Mouse (Mus musculus): ENCODE measurements around the gene Gstt4. TPM values are rescaled to one million over a fixed set of nuclear protein-coding genes. Genes with fewer than 3 reads are reported as not detected.

The Gstt4 gene
- total RNA-seq (2023; ENCODE audit: inconsistent age) = not detected in 4 replicates

DNA sequence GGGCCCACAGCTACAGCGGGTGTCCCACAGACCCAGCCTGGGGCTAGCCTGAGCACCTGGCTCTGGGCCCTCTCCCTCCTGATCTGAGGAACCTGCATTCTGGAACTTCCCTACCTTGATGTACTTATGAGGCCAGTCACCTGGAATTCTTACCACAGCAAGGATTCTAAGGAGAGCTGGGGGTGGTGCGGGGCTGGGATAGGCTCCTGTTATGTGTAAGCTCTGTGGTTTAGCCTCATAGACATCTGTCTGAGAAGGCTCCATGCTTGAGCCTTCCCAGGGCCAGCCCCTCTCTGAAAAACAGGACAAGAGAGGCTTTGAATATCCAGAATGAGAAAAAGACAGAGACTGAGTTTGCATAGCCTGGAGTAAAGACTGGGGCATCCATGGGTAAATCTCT is at the start of gene Gstt4:
Gene Gstt4 (minus strand): TSS at position 101 of the 400 bp plus-strand sequence.

GRCm38 (mm10) chr10:75859786-75860470 is 37.6 kb upstream of the Gstt4 start, which contains the start of gene Mif:
Gene Mif (minus strand): TSS chr10:75860240.

DNA sequence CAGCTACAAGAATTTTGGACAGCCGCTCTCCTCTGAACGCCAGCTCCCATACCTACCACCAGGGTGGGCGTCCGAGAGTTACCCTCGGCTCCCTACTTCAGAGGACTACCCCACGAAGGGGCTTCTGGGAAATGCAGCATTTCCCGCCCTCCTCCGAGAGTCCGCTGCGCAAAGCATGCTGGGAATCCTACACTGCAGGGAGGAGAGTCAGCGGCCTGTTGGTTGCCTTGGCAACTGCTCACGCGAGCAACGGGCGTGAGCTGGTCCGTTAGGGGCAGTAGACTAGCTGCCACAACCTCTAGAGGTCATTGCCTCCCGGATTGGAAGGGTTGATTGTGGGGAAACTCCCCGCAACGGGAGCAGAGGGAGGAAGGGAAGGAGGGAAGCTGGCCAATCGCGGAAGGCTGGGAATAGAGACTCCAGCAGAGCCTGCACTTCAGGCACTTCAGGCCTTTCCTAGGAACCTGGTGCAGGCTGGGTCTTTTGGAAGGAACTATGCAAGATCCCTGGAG is 15.0 kb upstream of the Gstt4 start, which contains the start of gene Gstt2:
Gene Gstt2 (minus strand): TSS at position 177 of the 512 bp plus-strand sequence.

DNA sequence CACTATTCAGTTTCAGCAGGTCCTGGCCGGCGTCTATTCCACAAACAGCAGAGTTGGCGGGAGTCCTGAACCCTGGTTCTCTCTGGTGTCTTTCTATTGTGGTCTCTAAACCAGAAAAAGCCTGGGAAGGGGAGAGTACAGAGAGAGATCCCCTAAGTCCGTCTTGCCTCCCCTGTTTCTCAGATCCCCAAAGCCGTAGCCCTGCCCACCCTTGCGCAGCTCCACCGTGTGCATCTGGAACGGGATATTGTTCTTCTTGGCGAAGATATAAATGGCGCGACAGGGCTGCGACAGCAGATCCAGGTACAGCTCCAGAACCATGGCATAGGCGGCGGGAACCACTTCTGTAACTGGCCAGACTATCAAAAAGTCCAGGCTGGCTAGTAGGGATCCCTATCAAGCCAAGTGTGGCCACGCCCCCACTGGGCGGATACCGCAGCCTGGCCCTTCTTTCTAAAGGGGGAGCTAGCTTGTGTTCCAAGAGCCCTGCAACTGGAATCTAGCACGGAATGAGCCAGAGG is 24.1 kb downstream of the Gstt4 start, which contains the start of gene Gstt1:
Gene Gstt1 (minus strand): TSS at position 409 of the 521 bp plus-strand sequence.

DNA sequence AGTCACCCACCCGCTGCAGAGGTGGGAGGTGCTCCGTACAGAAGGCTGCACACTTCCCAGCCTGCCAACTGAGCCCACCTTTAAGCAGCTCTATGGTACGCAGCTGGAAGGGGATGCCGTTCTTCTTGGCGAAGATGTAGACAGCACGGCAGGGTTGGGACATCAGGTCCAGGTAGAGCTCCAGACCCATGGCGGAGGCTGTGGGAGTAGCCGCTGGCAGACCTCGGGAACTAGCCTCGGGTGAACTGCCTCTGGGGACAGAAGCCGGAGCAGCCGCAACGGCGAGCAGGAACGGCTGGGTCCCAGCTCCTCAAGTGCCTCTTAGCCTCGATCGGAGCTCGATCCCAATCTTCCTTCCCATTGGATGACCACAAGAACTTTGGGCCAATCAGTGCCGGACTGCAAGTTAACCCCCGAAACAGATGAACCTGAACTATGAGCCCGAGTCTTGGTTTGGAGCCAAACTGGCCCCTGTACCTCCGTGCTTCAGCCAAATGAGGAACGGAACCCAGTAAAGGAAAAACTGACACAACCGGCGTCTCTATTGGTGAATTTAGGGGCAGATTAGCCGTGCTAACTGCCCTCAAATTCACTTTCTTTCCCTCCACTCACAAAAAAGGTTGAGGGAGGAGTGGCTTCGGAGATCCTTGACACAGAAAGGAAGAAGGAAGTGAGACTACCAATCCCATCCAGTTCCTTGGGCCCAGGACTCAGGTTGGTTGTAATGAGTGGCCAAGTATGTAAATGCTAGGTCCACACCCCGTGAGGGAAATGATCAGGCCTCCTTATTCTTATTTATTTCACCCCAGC is 41.4 kb downstream of the Gstt4 start, which contains the start of the genes Gm20441 and Gstt3:
Gene Gm20441 (minus strand): TSS at position 186 of the 810 bp plus-strand sequence.
Gene Gstt3 (minus strand): TSS at position 646 of the 810 bp plus-strand sequence.

GRCm38 (mm10) chr10:75772795-75773664 is 49.3 kb downstream of the Gstt4 start, which contains the start of gene Ddt:
Gene Ddt (minus strand): TSS chr10:75773414.

Other genes starting within 250 kb of the Gstt4 start
- 0.26 to 1.6 TPM (median 0.73 TPM) in 4 replicates for gene Ggt5, start 233.2 kb downstream of the Gstt4 start, total RNA-seq (2023; ENCODE audit: inconsistent age)
- gene Susd2, start 178.5 kb downstream of the Gstt4 start, total RNA-seq (2023; ENCODE audit: inconsistent age) = 2.0 to 3.1 TPM (median 2.7 TPM) in 4 replicates
- gene Cabin1, start 58.2 kb downstream of the Gstt4 start, total RNA-seq (2023; ENCODE audit: inconsistent age) = 85.4 to 99.8 TPM (median 93.3 TPM) in 4 replicates
- gene Ddt, start 49.1 kb downstream of the Gstt4 start, total RNA-seq (2023; ENCODE audit: inconsistent age) = 27.4 to 36.0 TPM (median 31.1 TPM) in 4 replicates
- not detected in 4 replicates for gene Gm20441, start 41.6 kb downstream of the Gstt4 start, total RNA-seq (2023; ENCODE audit: inconsistent age)
- 6.7 to 10.3 TPM (median 8.6 TPM) in 4 replicates for gene Gstt3, start 41.1 kb downstream of the Gstt4 start, total RNA-seq (2023; ENCODE audit: inconsistent age)
- gene Gstt1, start 24.0 kb downstream of the Gstt4 start, total RNA-seq (2023; ENCODE audit: inconsistent age) = not detected in 4 replicates
- 30.2 to 44.1 TPM (median 38.2 TPM) in 4 replicates for gene Gstt2, start 14.9 kb upstream of the Gstt4 start, total RNA-seq (2023; ENCODE audit: inconsistent age)
- gene Mif, start 37.7 kb upstream of the Gstt4 start, total RNA-seq (2023; ENCODE audit: inconsistent age) = 226 to 261 TPM (median 242 TPM) in 4 replicates
- 14.4 to 19.2 TPM (median 14.8 TPM) in 4 replicates for gene Derl3, start 70.9 kb upstream of the Gstt4 start, total RNA-seq (2023; ENCODE audit: inconsistent age)
- gene Smarcb1, start 99.1 kb upstream of the Gstt4 start, total RNA-seq (2023; ENCODE audit: inconsistent age) = 75.2 to 82.6 TPM (median 81.7 TPM) in 4 replicates
- 144 to 159 TPM (median 149 TPM) in 4 replicates for gene Chchd10, start 110.6 kb upstream of the Gstt4 start, total RNA-seq (2023; ENCODE audit: inconsistent age)
- 2.2 to 5.1 TPM (median 3.2 TPM) in 4 replicates for gene Mmp11, start 114.0 kb upstream of the Gstt4 start, total RNA-seq (2023; ENCODE audit: inconsistent age)
- not detected in 4 replicates for gene Gm867, start 118.1 kb upstream of the Gstt4 start, total RNA-seq (2023; ENCODE audit: inconsistent age)
- 106 to 145 TPM (median 134 TPM) in 4 replicates for gene Vpreb3, start 120.5 kb upstream of the Gstt4 start, total RNA-seq (2023; ENCODE audit: inconsistent age)
- gene Gm5134, start 132.0 kb upstream of the Gstt4 start, total RNA-seq (2023; ENCODE audit: inconsistent age) = 1.3 to 2.0 TPM (median 1.6 TPM) in 4 replicates
- 10.6 to 16.2 TPM (median 12.9 TPM) in 4 replicates for gene Zfp280b, start 210.1 kb upstream of the Gstt4 start, total RNA-seq (2023; ENCODE audit: inconsistent age)